Mouse (Mus musculus) lung, embryonic 14.5 days (tissue): ENCODE measurements around the gene Dnase2a. TPM values are rescaled to one million over a fixed set of nuclear protein-coding genes. Genes with fewer than 3 reads are reported as not detected.

Source experiments
- ATAC-seq: fragments of 200-750 bp; cut with Nextera tagmentation; 2 replicates; pipeline ENCODE4 v1.8.0; 2017; ENCODE audit warnings: mild to moderate bottlenecking, moderate TSS enrichment, moderate library complexity; ENCODE audit not compliant: insufficient read depth
- DNase-seq: peaks from one replicate; pipeline ENCODE4 v3.0.0-alpha.2; 2015
- H3K27ac ChIP-seq: fragments of 300-500 bp; sonication (generic); 2 replicates; pipeline ENCODE4 v1.5.1; 2014; ENCODE audit warnings: low read depth, mild to moderate bottlenecking, moderate library complexity
- H3K27me3 ChIP-seq: fragments of 300-500 bp; sonication (generic); 2 replicates; pipeline ENCODE4 v1.6.1; 2014; ENCODE audit warnings: low read length, control low read depth; ENCODE audit not compliant: insufficient read depth
- H3K36me3 ChIP-seq: fragments of 300-500 bp; sonication (generic); 2 replicates; pipeline ENCODE4 v1.6.1; 2014; ENCODE audit warnings: control low read depth; ENCODE audit not compliant: insufficient read depth
- H3K4me1 ChIP-seq: fragments of 300-500 bp; sonication (generic); 2 replicates; pipeline ENCODE4 v1.6.1; 2014; ENCODE audit warnings: antibody characterized with exemption, control low read depth; ENCODE audit not compliant: insufficient read depth
- H3K4me2 ChIP-seq: fragments of 300-500 bp; sonication (generic); 2 replicates; pipeline ENCODE4 v1.6.1; 2014; ENCODE audit warnings: mild to moderate bottlenecking
- H3K4me3 ChIP-seq: fragments of 300-500 bp; sonication (generic); 2 replicates; pipeline ENCODE4 v1.5.1; 2014; ENCODE audit warnings: low read depth, low read length
- H3K9ac ChIP-seq: fragments of 300-500 bp; sonication (generic); 2 replicates; pipeline ENCODE4 v1.6.1; 2014
- H3K9me3 ChIP-seq: fragments of 300-500 bp; sonication (generic); 2 replicates; pipeline ENCODE4 v1.6.1; 2016; ENCODE audit warnings: low read depth, low read length, control low read depth
- CTCF ChIP-seq: IDR thresholded peaks from 2 replicates; pipeline ENCODE4 v1.5.1; 2016; ENCODE audit warnings: antibody characterized with exemption, low read depth
- WGBS: fragments of 180-500 bp; shearing (Covaris S2); extraction: QIAGEN DNeasy Blood & Tissue Kit; methylation state at CpG from one replicate; pipeline ENCODE4 v1.1.7; 2014; 5-methylcytosine and 5-hydroxymethylcytosine counted together
- polyA plus RNA-seq: library from polyadenylated mRNA; unstranded; fragments of >200 nt; fragmentation: Nextera tagmentation; extraction: Ambion mirVana; gene quantifications from 2 replicates; pipeline ENCODE4 v1.2.1, GENCODE M21; 2014

Gene Dnase2a
- polyA plus RNA-seq, 1 experiment from 2014 or later = 15.3 TPM

DNA sequence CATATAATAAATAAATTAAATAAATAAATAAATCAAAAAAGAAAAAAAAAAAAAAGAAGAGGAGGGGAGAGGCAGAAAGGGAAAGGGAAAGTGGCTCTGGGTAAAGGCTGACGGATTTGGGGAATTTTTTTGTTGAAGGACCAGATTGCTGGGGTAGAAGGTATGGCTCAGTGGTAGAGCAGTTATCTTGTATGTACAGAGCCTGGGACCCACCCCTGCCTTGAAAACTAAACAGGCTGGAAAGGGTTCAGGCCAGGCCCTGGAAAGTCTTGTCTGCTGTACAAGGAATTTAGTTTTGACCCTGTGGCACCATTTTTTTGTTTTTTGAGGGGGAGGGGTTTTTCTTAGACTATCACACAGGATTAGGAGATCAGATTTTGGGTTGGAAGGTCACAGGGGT lies 29.4 kb upstream of the Dnase2a start:
- Histone ChIP-seq H3K27ac (no peak overlapping the region), H3K27me3 (no peaks in the 10 kb centered on the region), H3K9me3 (no peaks in the 10 kb centered on the region), H3K9ac (no peak overlapping the region), H3K4me2 (no peak overlapping the region), H3K4me3 (no peak overlapping the region), H3K4me1 (no peaks in the 10 kb centered on the region), H3K36me3 (no peaks in the 10 kb centered on the region)
- DNase-seq = no peak
- ATAC-seq = no peak
- no peak for TF ChIP-seq CTCF
- WGBS = 57% methylated on average over 1 of the region's 1 CpGs

DNA sequence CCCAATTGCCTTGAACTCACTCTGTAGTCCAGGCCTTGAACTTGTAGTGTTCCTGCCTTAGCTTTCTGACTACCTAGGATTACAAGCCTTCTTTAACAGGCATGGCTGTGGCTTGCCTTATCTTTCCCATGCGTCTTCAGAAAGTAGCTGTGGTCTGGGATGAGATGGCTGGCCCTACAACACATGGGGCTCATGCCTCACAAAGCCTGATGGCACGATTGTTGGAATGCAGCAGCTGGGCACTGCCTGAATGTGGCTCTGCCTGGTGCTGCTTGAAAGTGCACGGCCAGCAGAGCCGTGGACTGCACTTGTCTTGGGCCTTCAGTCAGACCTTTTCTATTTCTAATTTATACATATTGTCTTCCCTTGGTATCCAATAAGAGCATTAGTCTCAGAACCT lies 23.6 kb upstream of the Dnase2a start:
- Histone ChIP-seq H3K4me2 (no peak overlapping the region), H3K27me3 (no peaks in the 10 kb centered on the region), H3K9ac (no peak overlapping the region), H3K9me3 (no peaks in the 10 kb centered on the region), H3K4me1 (no peaks in the 10 kb centered on the region), H3K4me3 (no peak overlapping the region), H3K27ac (no peak overlapping the region), H3K36me3 (peaks cover 34% of the 10 kb centered on the region)
- 84% methylated on average over 4 of the region's 4 CpGs for WGBS
- TF ChIP-seq CTCF = no peak
- DNase-seq = no peak
- ATAC-seq = no peak

DNA sequence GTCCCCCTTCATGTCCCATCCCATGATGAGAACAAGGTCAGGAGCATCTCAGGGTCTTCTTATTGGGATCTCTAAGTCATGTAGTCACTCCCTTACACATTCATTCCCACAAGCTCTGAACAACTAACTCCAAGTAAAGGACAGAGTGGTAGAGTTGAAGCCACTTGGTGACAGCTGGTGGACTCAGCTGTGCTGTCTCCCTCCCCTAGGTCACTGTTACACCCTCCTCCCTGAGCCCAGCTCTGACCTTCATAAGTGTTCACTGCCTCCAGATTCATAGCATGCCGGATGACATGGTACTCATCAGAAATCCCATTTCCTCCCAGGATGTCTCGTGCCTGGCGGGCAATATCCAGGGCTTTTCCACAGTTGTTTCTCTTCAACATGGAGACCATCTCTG lies 20.1 kb upstream of the Dnase2a start:
- TF ChIP-seq CTCF = no peak
- H3K27ac ChIP-seq = no peak overlapping the region
- ATAC-seq = no peak
- no peak for DNase-seq
- H3K27me3 ChIP-seq = no peaks in the 10 kb centered on the region
- no peak overlapping the region for H3K4me3 ChIP-seq
- H3K9ac ChIP-seq = no peak overlapping the region
- H3K9me3 ChIP-seq = no peaks in the 10 kb centered on the region
- WGBS = 88% methylated on average over 3 of the region's 3 CpGs
- peaks cover 41% of the 10 kb centered on the region for H3K36me3 ChIP-seq
- H3K4me2 ChIP-seq = no peak overlapping the region
- peaks cover 9% of the 10 kb centered on the region; the same call in 1 of the 2 replicates for H3K4me1 ChIP-seq

DNA sequence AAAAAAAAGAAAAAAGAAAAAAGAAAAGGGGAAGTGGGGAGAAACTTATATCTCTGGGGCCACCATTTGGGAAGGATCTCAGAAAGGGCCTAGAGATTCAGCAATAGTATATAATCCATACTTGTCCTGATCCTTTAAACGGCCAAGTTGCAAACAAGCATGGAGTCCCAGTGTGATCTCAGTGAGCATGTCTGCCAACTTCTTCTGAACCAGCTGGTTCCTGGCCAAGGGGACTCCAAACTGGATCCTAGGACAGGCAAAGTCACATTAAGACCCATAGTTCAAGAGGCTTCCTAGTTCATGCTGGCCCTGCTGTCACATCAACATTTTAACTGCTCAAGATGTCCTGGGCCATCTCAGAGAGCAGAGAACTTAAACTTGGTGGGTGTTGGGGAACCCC lies 19.2 kb upstream of the Dnase2a start:
- DNase-seq = no peak
- ATAC-seq = no peak
- Histone ChIP-seq H3K9ac (no peak overlapping the region), H3K4me2 (no peak overlapping the region), H3K4me1 (peaks cover 9% of the 10 kb centered on the region; the same call in 1 of the 2 replicates), H3K27ac (no peak overlapping the region), H3K27me3 (no peaks in the 10 kb centered on the region), H3K36me3 (peaks cover 41% of the 10 kb centered on the region), H3K4me3 (no peak overlapping the region), H3K9me3 (no peaks in the 10 kb centered on the region)
- TF ChIP-seq CTCF = no peak
- 93% methylated on average over 1 of the region's 1 CpGs for WGBS

DNA sequence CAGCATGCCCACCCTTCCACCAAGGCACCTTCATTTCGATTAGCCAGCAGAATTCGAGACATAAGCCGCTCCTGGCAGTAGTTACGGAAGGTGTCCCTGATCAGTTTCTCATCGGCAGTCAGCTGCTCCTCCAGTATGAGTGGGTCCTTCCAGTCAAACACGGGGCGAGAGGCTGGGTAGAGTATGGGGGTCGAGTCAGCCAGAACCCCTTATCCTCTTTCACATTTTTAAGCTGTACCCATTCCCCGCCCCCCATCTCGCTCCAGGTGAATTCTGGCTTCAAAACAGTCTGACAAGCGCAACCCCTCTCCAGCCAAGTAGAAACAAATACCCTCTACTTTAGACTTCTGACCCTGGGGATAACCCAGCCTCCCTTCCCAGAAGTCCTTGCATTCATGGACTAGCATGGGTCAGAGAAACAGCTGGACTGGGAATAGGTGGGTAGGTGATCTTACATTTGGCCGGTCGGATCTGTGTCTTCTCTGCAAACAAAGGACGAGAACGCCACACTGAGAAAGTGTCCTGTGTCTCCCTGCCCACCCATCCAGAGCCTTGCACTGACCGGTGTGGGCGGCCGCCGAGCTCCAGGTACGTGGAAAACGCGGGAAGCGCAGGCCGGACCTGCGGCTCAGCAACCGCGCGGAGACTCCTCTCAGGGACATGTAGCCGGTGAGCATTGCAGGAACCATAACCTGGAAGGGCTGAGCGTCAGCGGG lies 15.2 kb upstream of the Dnase2a start:
- Histone ChIP-seq H3K4me2 (peak overlapping the region; percentile 94), H3K27me3 (no peaks in the 10 kb centered on the region), H3K36me3 (peaks cover 19% of the 10 kb centered on the region; the same call in 1 of the 2 replicates), H3K4me3 (peak overlapping the region; percentile 75), H3K4me1 (peaks cover 9% of the 10 kb centered on the region; the same call in 1 of the 2 replicates), H3K9ac (peak overlapping the region; percentile 69), H3K9me3 (no peaks in the 10 kb centered on the region), H3K27ac (peak overlapping the region; percentile 30; the same call in 1 of the 2 replicates)
- peak; percentile 70; the same call in 1 of the 2 replicates for ATAC-seq
- no peak for DNase-seq
- TF ChIP-seq CTCF = no peak
- WGBS = 8% methylated on average over 31 of the region's 31 CpGs

DNA sequence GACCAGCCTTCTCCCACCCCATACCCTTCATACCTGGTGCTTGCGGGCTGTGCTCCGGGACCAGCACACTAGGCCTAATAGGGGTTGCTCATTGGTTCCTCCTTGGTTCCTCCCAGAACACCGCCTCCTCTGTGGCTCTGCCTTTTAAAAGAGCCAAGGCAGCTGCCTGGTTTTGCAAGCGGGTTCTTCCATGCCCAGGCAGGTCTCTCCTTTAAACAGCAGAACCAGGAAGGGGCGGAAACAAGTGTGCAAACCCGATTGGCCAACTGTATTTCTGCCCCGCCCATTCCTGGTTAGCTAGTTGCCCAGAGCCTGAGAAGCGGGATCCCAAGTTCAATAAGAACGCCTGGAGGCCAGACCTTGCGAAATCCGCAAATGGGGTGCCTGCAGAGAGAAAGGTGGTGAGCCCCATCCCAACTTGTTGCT lies 14.6 kb upstream of the Dnase2a start, which contains the start of gene Gcdh:
TSS of gene Gcdh (minus strand) at position 213 of the 426 bp plus-strand sequence.
- Histone ChIP-seq H3K36me3 (peaks cover 14% of the 10 kb centered on the region; the same call in 1 of the 2 replicates), H3K9ac (peak within 1 kb of the TSS; percentile 69), H3K4me3 (peak within 1 kb of the TSS; percentile 75), H3K4me2 (peak within 1 kb of the TSS; percentile 94), H3K27ac (peak within 1 kb of the TSS; percentile 30; the same call in 1 of the 2 replicates), H3K27me3 (no peaks in the 10 kb centered on the region), H3K4me1 (peaks cover 9% of the 10 kb centered on the region; the same call in 1 of the 2 replicates), H3K9me3 (no peaks in the 10 kb centered on the region)
- DNase-seq (peak; percentile 97), ATAC-seq (peak; percentile 99)
- no peak for TF ChIP-seq CTCF
- under 1% methylated on average over 11 of the region's 11 CpGs for WGBS

DNA sequence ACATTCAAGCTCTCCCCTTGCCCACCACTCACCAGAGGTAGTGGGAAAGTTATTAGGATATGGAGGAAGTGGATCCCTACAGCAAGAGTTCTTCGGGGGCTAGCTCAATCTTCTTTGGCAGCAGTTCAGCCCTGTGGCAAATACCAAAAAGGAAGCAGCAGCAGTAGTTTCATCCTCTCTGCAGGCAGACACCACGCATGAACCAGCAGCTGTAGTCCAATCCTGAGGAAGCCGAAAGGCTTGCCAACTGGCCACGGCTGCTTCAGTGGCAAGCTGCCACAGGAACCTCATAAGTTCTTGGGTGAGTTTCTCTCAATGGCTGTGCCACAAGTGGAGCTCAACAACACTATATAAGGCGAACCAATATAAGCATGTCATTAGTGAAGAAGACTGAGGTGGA lies 12.4 kb upstream of the Dnase2a start:
- Histone ChIP-seq H3K9ac (no peak overlapping the region), H3K36me3 (no peaks in the 10 kb centered on the region), H3K9me3 (no peaks in the 10 kb centered on the region), H3K4me3 (no peak overlapping the region), H3K27ac (no peak overlapping the region), H3K4me1 (peaks cover 9% of the 10 kb centered on the region; the same call in 1 of the 2 replicates), H3K27me3 (no peaks in the 10 kb centered on the region), H3K4me2 (no peak overlapping the region)
- DNase-seq (no peak), ATAC-seq (no peak)
- TF ChIP-seq CTCF = no peak
- WGBS = 81% methylated on average over 5 of the region's 5 CpGs
